Mouse (Mus musculus): Measurements from ENCODE around the gene Slc32a1.

- TF ChIP-seq CTCF (IDR thresholded peaks at IDR 0.05; ENCODE audit: low read depth), result peak; percentile 92
- no peak for TF ChIP-seq EP300 (IDR thresholded peaks at IDR 0.05; ENCODE audit: low read depth)
These were observed 31.3 kb downstream of the Slc32a1 start for GRCm38 (mm10) chr2:158641869-158642268.

All from heart, postnatal 0 days (tissue).